Mouse (Mus musculus) megakaryocyte-erythroid progenitor cell, adult 5-6 weeks (primary cell): ENCODE measurements around the gene N4bp2l2. TPM values are rescaled to one million over a fixed set of nuclear protein-coding genes. Genes with fewer than 3 reads are reported as not detected.
A peak's percentile ranks its signal among the peaks of the same experiment; 100 is the strongest.

Experiments used
- ATAC-seq: replicated peaks from 2 replicates; pipeline ENCODE4 v1.8.0; 2016; ENCODE audit warnings: mild to moderate bottlenecking, inconsistent platforms; ENCODE audit not compliant: severe bottlenecking, poor library complexity, low FRiP score, low TSS enrichment
- total RNA-seq, 2 experiments: library from RNA; stranded (forward) in 1 of 2; stranded (reverse) in 1 of 2; fragments of 200-1000, 215-1000 nt in 1 of 2; fragments of >200 nt in 1 of 2; fragmentation: Nextera tagmentation in 1 of 2; gene quantifications; 2 replicates each; pipeline ENCODE4 v1.2.3; 2014 to 2017

Gene N4bp2l2
- total RNA-seq, 2 experiments from 2014 or later, result 87.5 to 108 TPM

- ATAC-seq, result peak; percentile 31
These were observed 65.2 kb downstream of the N4bp2l2 start for GRCm38 (mm10) chr5:150600554-150601440.

GRCm38 (mm10) chr5:150599301-150600294 is 66.4 kb downstream of the N4bp2l2 start:
- ATAC-seq, result peak; percentile 51

- ATAC-seq, result no peak
These were observed 67.5 kb downstream of the N4bp2l2 start for GRCm38 (mm10) chr5:150598202-150599119.

- no peak for ATAC-seq
These were observed 68.9 kb downstream of the N4bp2l2 start, which contains the start of gene N4bp2l1 for GRCm38 (mm10) chr5:150597088-150597487. Gene N4bp2l1, minus strand, starts transcription at chr5:150597188.

- ATAC-seq, result no peak
These were observed 70.5 kb downstream of the N4bp2l2 start for GRCm38 (mm10) chr5:150595366-150596016.

GRCm38 (mm10) chr5:150594649-150595339 is 71.2 kb downstream of the N4bp2l2 start:
- ATAC-seq, result no peak

- no peak for ATAC-seq
These were observed 72.0 kb downstream of the N4bp2l2 start for GRCm38 (mm10) chr5:150593756-150594648.

GRCm38 (mm10) chr5:150592904-150593755 is 72.9 kb downstream of the N4bp2l2 start:
- peak; percentile 77 for ATAC-seq

- ATAC-seq, result no peak
These were observed 73.6 kb downstream of the N4bp2l2 start for GRCm38 (mm10) chr5:150592186-150592903.

- ATAC-seq, result no peak
These were observed 76.0 kb downstream of the N4bp2l2 start for GRCm38 (mm10) chr5:150589945-150590344.

GRCm38 (mm10) chr5:150584337-150584729 is 81.7 kb downstream of the N4bp2l2 start:
- ATAC-seq, result no peak

GRCm38 (mm10) chr5:150583622-150584336 is 82.2 kb downstream of the N4bp2l2 start:
- no peak for ATAC-seq

- peak; percentile 50 for ATAC-seq
These were observed 82.8 kb downstream of the N4bp2l2 start for GRCm38 (mm10) chr5:150583181-150583580.

GRCm38 (mm10) chr5:150581180-150581579 is 84.8 kb downstream of the N4bp2l2 start:
- ATAC-seq, result no peak
